Mouse (Mus musculus) heart, embryonic 16.5 days (tissue): ENCODE data around the gene Rmnd5b. TPM values are rescaled to one million over a fixed set of nuclear protein-coding genes. Genes with fewer than 3 reads are reported as not detected.

Experiments
- ATAC-seq: fragments of 200-750 bp; cut with Nextera tagmentation; replicated peaks from 2 replicates; pipeline ENCODE4 v1.8.0; 2017; ENCODE audit warnings: moderate number of reproducible peaks; ENCODE audit not compliant: insufficient read depth, low FRiP score; ENCODE audit errors: extremely low read depth
- H3K27ac ChIP-seq: fragments of 300-500 bp; sonication (generic); 2 replicates; pipeline ENCODE4 v1.5.1; 2014; ENCODE audit warnings: mild to moderate bottlenecking, low read length, control low read depth, moderate library complexity
- H3K27me3 ChIP-seq: fragments of 300-500 bp; sonication (generic); 2 replicates; pipeline ENCODE4 v1.6.1; 2014; ENCODE audit warnings: low read length, mixed read lengths; ENCODE audit not compliant: control insufficient read depth, insufficient read depth
- H3K36me3 ChIP-seq: fragments of 300-500 bp; sonication (generic); 2 replicates; pipeline ENCODE4 v1.6.1; 2014; ENCODE audit not compliant: control insufficient read depth, insufficient read depth
- H3K4me1 ChIP-seq: fragments of 300-500 bp; sonication (generic); 2 replicates; pipeline ENCODE4 v1.6.1; 2014; ENCODE audit warnings: low read length, mixed read lengths; ENCODE audit not compliant: control insufficient read depth, insufficient read depth
- H3K4me2 ChIP-seq: fragments of 300-500 bp; sonication (generic); 2 replicates; pipeline ENCODE4 v1.6.1; 2014; ENCODE audit warnings: low read depth, mild to moderate bottlenecking, control low read depth, low read length
- H3K4me3 ChIP-seq: fragments of 300-500 bp; sonication (generic); 2 replicates; pipeline ENCODE4 v1.5.1; 2014; ENCODE audit warnings: mild to moderate bottlenecking, control low read depth, low read length
- H3K9ac ChIP-seq: fragments of 300-500 bp; sonication (generic); 2 replicates; pipeline ENCODE4 v1.6.1; 2014; ENCODE audit warnings: low read length, control low read depth
- H3K9me3 ChIP-seq: fragments of 300-500 bp; sonication (generic); replicated peaks from 2 replicates; pipeline ENCODE4 v1.6.1; 2016; ENCODE audit warnings: low read length; ENCODE audit not compliant: control insufficient read depth
- WGBS: fragments of 180-500 bp; shearing (Covaris S2); extraction: QIAGEN DNeasy Blood & Tissue Kit; methylation state at CpG from one replicate; pipeline ENCODE4 v1.1.7; 2014; 5-methylcytosine and 5-hydroxymethylcytosine counted together
- polyA plus RNA-seq: library from polyadenylated mRNA; unstranded; fragments of >200 nt; fragmentation: Nextera tagmentation; extraction: Ambion mirVana; gene quantifications from 2 replicates; pipeline ENCODE4 v1.2.1, GENCODE M21; 2015

The Rmnd5b gene
- polyA plus RNA-seq = 37.1 and 38.2 TPM in 2 replicates

- Histone ChIP-seq H3K9me3 (no peaks in the 10 kb centered on the region), H3K4me3 (peak within 1 kb of the TSS; percentile 60), H3K9ac (peak within 1 kb of the TSS; percentile 75), H3K36me3 (no peaks in the 10 kb centered on the region), H3K4me2 (peak within 1 kb of the TSS; percentile 92), H3K27ac (peak within 1 kb of the TSS; percentile 83), H3K4me1 (peaks cover 17% of the 10 kb centered on the region), H3K27me3 (no peaks in the 10 kb centered on the region)
- peak; percentile 77 for ATAC-seq
- WGBS = under 1% methylated on average over 61 of the region's 61 CpGs
Observed at GRCm38 (mm10) chr11:51635525-51636322, at the start of gene Rmnd5b. Rmnd5b (minus strand) TSS chr11:51635896.

- no peaks in the 10 kb centered on the region for H3K9me3 ChIP-seq
- no peak overlapping the region for H3K27ac ChIP-seq
- no peak for ATAC-seq
- 0 out of 2 replicates have a peak, but pooled peaks cover 3% of the 10 kb centered on the region for H3K4me1 ChIP-seq
- H3K4me3 ChIP-seq = no peak overlapping the region
- H3K27me3 ChIP-seq = no peaks in the 10 kb centered on the region
- H3K36me3 ChIP-seq = no peaks in the 10 kb centered on the region; the same call in 1 of the 2 replicates
- no peak overlapping the region for H3K4me2 ChIP-seq
- no peak overlapping the region for H3K9ac ChIP-seq
- 34% methylated on average over 8 of the region's 8 CpGs for WGBS
Observed at GRCm38 (mm10) chr11:51681976-51682374, 46.3 kb upstream of the Rmnd5b start.

- no peak overlapping the region for H3K27ac ChIP-seq
- H3K4me1 ChIP-seq = 0 out of 2 replicates have a peak, but pooled peaks cover 3% of the 10 kb centered on the region
- no peaks in the 10 kb centered on the region; the same call in 1 of the 2 replicates for H3K36me3 ChIP-seq
- WGBS = 27% methylated on average over 13 of the region's 13 CpGs
- no peak overlapping the region; the same call in 1 of the 2 replicates for H3K9ac ChIP-seq
- peak overlapping the region; percentile 51 for H3K4me2 ChIP-seq
- H3K4me3 ChIP-seq = peak overlapping the region; percentile 17; the same call in 1 of the 2 replicates
- H3K9me3 ChIP-seq = no peaks in the 10 kb centered on the region
- no peaks in the 10 kb centered on the region for H3K27me3 ChIP-seq
- ATAC-seq = peak; percentile 63
Observed at GRCm38 (mm10) chr11:51681324-51681975, 45.8 kb upstream of the Rmnd5b start.

GRCm38 (mm10) chr11:51679466-51679865, 43.8 kb upstream of the Rmnd5b start:
- Histone ChIP-seq H3K27me3 (no peaks in the 10 kb centered on the region), H3K4me3 (no peak overlapping the region), H3K4me1 (0 out of 2 replicates have a peak, but pooled peaks cover 3% of the 10 kb centered on the region), H3K9me3 (no peaks in the 10 kb centered on the region), H3K36me3 (no peaks in the 10 kb centered on the region), H3K9ac (no peak overlapping the region), H3K27ac (no peak overlapping the region), H3K4me2 (no peak overlapping the region)
- 69% methylated on average over 3 of the region's 3 CpGs for WGBS
- ATAC-seq = no peak

- H3K9ac ChIP-seq = no peak overlapping the region
- no peak for ATAC-seq
- H3K4me2 ChIP-seq = no peak overlapping the region
- no peak overlapping the region for H3K27ac ChIP-seq
- no peaks in the 10 kb centered on the region for H3K9me3 ChIP-seq
- H3K4me1 ChIP-seq = 0 out of 2 replicates have a peak, but pooled peaks cover 3% of the 10 kb centered on the region
- no peaks in the 10 kb centered on the region for H3K27me3 ChIP-seq
- H3K4me3 ChIP-seq = no peak overlapping the region
- no peaks in the 10 kb centered on the region for H3K36me3 ChIP-seq
- 68% methylated on average over 6 of the region's 6 CpGs for WGBS
Observed at GRCm38 (mm10) chr11:51677737-51678418, 42.2 kb upstream of the Rmnd5b start.

GRCm38 (mm10) chr11:51675386-51675785, 39.7 kb upstream of the Rmnd5b start:
- Histone ChIP-seq H3K27ac (no peak overlapping the region), H3K9me3 (no peaks in the 10 kb centered on the region), H3K9ac (no peak overlapping the region), H3K4me3 (no peak overlapping the region), H3K4me2 (no peak overlapping the region), H3K4me1 (no peaks in the 10 kb centered on the region), H3K36me3 (no peaks in the 10 kb centered on the region), H3K27me3 (no peaks in the 10 kb centered on the region)
- no peak for ATAC-seq
- 68% methylated on average over 5 of the region's 5 CpGs for WGBS

- H3K9ac ChIP-seq = no peak overlapping the region
- no peak for ATAC-seq
- no peak overlapping the region for H3K27ac ChIP-seq
- H3K4me2 ChIP-seq = no peak overlapping the region
- no peaks in the 10 kb centered on the region for H3K27me3 ChIP-seq
- no peaks in the 10 kb centered on the region for H3K36me3 ChIP-seq
- H3K9me3 ChIP-seq = no peaks in the 10 kb centered on the region
- H3K4me1 ChIP-seq = no peaks in the 10 kb centered on the region
- 82% methylated on average over 9 of the region's 9 CpGs for WGBS
- H3K4me3 ChIP-seq = no peak overlapping the region
Observed at GRCm38 (mm10) chr11:51673291-51673690, 37.6 kb upstream of the Rmnd5b start.

- WGBS = 66% methylated on average over 2 of the region's 2 CpGs
- no peak overlapping the region for H3K27ac ChIP-seq
- H3K27me3 ChIP-seq = no peaks in the 10 kb centered on the region
- H3K4me2 ChIP-seq = no peak overlapping the region
- H3K36me3 ChIP-seq = no peaks in the 10 kb centered on the region
- H3K9me3 ChIP-seq = no peaks in the 10 kb centered on the region
- H3K4me3 ChIP-seq = no peak overlapping the region
- no peak overlapping the region for H3K9ac ChIP-seq
- ATAC-seq = no peak
- no peaks in the 10 kb centered on the region for H3K4me1 ChIP-seq
Observed at GRCm38 (mm10) chr11:51671376-51671775, 35.7 kb upstream of the Rmnd5b start.
